Mouse (Mus musculus): ENCODE data around the gene Gm49510.
"Not testable (repeated sequence)": the region's sequence is repeated elsewhere in the genome, so short reads cannot be mapped to it uniquely, and the experiment has no call there.

- TF ChIP-seq POLR2AphosphoS5 (IDR thresholded peaks at IDR 0.05; ENCODE audit: insufficient replicate concordance, low read depth, low read length); TAL1 (conservative IDR thresholded peaks at IDR 0.05; ENCODE audit: low read depth, low read length); CTCF (IDR thresholded peaks at IDR 0.05; ENCODE audit: low read depth, low read length); GATA1 (IDR thresholded peaks at IDR 0.05; ENCODE audit: borderline replicate concordance, low read length): not testable (repeated sequence)
Observed at GRCm38 (mm10) chr15:78878792-78879516, 20.5 kb upstream of the Gm49510 start.

All from G1E (cell line).